Mouse (Mus musculus) heart, adult 11 months (tissue): ENCODE results near the gene Sfpq.
A peak's percentile ranks its signal among the peaks of the same experiment; 100 is the strongest.
"Not testable (repeated sequence)": the region's sequence is repeated elsewhere in the genome, so short reads cannot be mapped to it uniquely, and the experiment has no call there.

Experiments used
- DNase-seq: peaks from one replicate; pipeline ENCODE4 v3.0.0; 2022

The Sfpq gene

DNA sequence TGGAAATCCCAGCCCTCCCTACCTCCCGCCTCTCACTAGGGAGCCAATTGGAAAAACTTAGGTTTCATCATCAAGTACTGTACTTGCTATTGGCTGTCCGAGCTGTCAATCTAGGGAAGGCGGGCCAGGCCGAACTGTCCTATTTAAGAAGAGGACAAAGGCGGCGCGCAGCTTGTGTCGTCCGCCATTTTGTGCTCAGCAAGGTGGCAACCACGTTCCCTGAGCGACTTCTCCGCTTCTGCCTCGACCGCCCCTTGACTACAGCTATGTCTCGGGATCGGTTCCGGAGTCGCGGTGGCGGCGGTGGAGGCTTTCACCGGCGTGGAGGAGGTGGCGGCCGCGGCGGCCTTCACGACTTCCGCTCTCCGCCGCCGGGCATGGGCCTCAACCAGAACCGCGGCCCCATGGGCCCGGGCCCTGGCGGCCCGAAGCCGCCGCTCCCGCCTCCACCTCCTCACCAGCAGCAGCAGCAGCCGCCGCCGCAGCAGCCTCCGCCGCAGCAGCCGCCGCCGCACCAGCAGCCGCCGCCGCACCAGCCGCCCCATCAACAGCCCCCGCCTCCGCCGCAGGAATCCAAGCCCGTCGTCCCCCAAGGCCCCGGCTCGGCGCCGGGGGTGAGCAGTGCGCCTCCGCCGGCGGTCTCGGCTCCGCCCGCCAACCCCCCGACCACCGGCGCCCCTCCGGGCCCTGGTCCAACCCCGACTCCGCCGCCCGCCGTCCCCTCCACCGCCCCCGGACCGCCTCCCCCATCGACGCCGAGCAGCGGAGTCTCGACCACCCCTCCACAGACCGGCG, at the start of gene Sfpq:
TSS of gene Sfpq (plus strand) at position 174 of the 795 bp plus-strand sequence.
- DNase-seq: peak; percentile 100

GRCm38 (mm10) chr4:126977467-126977866, 43.7 kb upstream of the Sfpq start:
- DNase-seq: peak; percentile 51

DNA sequence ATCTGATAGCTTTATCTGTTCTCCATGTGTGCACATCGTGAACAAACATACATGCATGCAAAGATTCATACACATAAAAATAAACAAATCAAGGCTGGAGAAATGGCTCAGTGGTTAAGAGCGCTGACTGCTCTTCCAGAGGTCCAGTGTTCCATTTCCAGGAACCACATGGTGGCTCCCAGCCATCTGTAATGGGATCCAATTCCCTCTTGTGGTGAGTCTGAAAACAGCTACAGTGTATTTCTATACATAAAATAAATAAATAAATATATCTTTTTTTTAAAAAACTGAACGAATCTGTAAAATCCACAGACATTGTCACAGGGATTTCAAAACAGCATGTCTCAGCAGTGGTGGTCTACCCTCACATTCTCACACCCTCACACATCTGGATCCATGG, 42.4 kb upstream of the Sfpq start:
- peak; percentile 48 for DNase-seq

GRCm38 (mm10) chr4:126983321-126983720, 37.8 kb upstream of the Sfpq start:
- no peak for DNase-seq

- DNase-seq: peak; percentile 29
These were observed 37.2 kb upstream of the Sfpq start for GRCm38 (mm10) chr4:126983736-126984525.

- DNase-seq: peak; percentile 18
These were observed 34.4 kb upstream of the Sfpq start for GRCm38 (mm10) chr4:126986768-126987167.

GRCm38 (mm10) chr4:126988503-126988902, 32.6 kb upstream of the Sfpq start:
- peak; percentile 44 for DNase-seq

DNA sequence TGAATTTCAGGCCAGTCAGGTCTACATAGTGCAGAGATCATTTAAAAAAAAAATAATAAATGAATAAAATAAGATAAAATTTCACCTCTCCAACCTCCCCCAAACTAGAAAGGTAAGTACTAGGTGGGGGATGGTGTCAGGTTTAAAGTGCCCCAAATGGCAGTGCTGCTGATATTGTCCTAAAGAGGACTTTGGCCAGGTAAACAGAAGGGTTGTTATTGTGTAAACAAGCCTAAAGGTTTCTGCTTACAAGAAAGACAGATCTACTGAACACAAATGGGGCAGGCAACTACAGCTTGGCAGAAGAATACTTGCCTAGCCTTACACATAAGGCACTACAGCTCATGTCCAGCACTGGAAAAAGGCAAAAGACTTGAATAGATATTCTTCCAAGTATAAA, 30.6 kb upstream of the Sfpq start:
- DNase-seq: no peak

DNA sequence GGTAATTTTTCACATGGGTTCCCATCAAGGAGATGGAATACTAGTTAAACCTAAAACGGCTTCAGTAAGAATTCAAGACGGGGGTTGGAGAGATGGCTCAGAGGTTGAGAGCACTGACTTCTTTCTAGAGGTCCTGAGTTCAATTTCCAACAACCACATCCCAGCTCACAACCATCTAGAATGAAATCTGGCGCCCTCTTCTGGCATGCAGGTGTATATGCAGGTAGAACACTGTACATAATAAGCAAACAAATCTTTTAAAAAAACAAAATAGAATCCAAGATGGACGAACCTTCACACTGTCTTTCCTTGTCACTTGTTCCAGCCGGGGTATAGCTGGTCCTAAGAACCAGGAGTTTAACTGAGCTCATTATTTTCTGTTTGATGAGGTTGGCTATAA, 28.8 kb upstream of the Sfpq start:
- no peak for DNase-seq

DNA sequence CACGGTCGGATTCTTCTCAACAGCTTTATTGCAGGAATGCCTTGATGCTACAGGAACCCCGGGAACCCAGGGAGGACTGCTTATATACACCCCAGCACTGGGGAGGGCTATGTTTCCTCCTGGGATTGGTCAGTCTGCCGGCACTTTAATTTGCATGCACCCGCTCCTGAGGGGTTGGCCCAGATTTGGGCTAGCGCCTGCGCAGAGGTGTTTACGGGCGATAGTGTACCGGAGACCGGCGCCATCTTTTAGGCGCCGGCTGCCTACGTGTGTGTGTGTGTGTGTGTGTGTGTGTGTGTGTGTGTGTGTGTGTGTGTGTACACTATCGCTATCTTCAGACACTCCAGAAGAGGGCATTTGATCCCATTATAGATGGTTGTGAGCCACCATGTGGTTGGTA, 21.8 kb upstream of the Sfpq start:
- DNase-seq: not testable (repeated sequence)

GRCm38 (mm10) chr4:127000601-127001105, 20.5 kb upstream of the Sfpq start:
- no peak for DNase-seq

DNA sequence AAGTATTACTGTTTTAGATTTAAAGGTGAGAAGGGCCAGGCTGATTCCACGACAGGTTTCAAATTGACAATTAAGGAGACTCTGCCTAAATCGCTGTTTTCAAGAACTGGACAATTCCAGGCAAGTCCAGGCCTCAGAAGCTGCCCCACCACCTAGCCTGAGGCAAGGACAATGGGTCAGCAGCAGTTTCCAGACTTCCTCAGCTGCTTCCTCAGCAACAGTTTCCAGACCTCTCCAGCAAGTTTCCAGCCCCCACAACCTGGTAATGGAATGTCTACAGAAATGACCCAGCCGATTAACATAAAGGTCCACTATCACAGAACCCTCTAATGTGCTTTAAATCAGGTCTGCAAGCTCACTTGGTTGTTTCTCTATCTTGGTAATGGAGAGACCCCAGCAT, 16.7 kb upstream of the Sfpq start:
- peak; percentile 55 for DNase-seq

DNA sequence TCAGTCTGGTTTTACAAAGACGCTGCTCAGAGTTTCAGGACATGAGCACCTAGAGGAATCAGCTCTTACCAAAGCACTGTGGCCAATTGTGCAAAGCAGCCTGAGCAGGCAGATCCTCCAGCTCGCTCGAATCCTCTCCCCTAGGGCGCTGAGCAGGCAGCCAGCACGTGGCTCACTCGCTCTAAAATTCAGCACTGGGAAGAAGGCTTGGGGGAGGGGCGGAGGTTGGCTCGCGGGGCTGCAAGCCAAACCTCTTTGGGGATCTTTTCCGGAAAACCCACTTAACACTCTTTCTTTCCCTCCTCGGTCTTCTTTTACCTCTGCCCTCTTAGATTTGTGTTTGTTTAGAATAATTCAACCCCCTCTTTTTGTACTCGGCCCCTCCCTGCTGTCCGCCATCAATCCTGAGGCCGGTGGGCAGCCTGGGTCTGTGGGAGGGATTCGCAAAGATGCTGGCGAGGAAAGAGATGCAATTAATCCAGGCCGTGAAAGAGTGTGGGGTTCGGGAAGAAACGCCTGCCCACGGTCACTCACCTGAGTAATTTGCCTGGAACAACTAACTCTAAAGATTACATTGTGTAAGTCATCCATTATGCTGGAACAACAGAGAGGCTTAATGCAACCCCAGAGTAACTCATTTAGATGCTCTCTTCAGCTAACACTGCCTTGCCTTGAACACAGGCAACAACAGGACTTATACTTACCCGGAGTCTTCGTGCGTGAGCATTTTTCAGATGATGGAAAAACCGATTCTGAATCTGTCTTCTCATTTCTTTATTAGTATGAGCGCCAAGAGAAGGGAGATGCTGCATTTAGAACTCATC, 15.8 kb upstream of the Sfpq start:
- peak; percentile 88 for DNase-seq

DNA sequence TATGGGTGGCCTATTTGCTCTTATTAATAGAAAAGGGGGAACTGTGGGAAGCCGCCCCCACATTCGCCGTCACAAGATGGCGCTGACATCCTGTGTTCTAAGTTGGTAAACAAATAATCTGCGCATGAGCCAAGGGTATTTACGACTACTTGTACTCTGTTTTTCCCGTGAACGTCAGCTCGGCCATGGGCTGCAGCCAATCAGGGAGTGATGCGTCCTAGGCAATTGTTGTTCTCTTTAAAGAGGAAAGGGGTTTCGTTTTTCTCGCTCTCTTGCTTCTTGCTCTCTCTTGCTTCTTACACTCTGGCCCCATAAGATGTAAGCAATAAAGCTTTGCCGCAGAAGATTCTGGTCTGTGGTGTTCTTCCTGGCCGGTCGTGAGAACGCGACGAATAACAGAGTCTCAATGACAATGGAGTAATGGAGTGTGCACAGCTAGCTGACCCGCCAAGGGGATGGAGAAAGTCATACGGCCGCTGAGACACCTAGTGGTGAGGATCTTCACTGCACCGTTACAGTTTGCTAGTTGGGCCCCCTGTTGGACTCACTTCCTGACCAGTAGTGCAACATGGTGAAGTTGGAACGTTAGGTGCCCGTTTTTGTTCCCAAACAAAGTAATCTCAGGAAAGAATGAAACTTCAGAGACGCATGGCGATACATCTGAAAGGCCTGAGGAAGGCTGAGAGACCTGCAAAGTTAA, 5.7 kb upstream of the Sfpq start:
- peak; percentile 99 for DNase-seq

DNA sequence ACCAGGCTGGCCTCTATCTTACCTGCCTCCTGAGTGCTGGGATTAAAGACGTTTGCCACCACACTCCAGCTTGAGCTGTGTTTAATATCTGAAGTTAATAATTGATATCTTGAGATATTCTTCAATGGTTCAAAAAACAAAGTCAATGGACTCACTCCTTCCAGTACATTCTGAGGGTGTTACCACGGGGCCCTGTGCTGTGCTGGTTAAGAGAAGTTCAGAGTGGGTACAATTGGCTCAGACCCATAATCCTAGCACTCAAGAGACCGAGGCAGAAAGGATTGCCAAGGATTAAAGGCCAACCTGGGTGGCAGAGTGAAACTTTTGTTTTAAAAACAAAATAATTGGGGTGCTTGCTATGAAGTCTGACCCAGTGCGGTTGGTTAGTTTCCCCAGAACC, 4.8 kb upstream of the Sfpq start:
- DNase-seq: peak; percentile 82

GRCm38 (mm10) chr4:127020411-127021150, 543 bp upstream of the Sfpq start:
- DNase-seq: peak; percentile 70

DNA sequence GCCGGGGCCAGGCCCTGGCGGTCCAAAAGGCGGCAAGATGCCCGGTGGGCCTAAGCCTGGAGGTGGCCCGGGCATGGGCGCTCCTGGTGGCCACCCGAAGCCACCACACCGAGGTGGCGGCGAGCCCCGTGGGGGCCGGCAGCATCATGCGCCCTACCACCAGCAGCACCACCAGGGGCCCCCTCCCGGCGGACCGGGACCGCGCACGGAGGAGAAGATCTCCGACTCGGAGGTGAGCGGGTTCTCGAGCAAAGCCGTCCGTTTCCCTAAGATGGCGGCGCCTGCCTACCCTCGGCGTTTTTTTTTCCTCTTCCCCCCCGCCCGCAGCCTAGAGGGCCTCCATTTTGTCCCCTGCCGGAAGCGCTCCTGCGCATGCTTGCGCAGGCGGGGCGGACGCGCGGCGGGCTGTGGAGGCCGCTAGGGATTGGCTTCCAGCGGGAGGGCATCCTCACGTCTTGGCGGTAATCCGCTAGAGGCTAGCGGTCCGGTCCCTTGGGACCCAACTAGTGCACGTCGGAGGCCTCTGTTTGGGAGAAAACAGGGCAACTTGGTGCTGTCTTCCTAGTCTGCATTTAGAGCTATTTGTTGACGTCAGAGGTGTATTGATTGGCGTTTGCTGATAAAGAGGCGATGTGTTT, 984 bp downstream of the Sfpq start:
- DNase-seq: peak; percentile 99

GRCm38 (mm10) chr4:127023201-127023600, 2.1 kb downstream of the Sfpq start:
- peak; percentile 76 for DNase-seq

DNA sequence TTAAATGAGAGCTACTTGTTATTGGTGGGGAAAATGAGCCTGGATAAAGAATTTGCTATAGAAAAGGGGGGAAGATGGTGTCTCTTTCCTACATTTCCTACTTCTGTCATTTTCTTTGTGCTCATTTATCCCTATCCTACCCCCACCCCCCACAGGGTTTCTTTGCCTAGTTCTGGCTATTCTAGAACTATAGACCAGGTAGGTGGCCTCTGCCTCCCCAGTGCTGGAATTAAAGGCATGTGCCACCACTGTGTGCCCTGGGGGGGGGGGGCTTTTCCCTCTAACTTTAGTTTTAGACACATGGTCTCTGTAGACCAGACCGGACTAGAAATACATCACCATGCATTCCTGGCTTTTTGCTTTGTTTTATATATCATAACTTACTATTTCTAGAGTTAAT, 3.1 kb downstream of the Sfpq start:
- DNase-seq: peak; percentile 59

DNA sequence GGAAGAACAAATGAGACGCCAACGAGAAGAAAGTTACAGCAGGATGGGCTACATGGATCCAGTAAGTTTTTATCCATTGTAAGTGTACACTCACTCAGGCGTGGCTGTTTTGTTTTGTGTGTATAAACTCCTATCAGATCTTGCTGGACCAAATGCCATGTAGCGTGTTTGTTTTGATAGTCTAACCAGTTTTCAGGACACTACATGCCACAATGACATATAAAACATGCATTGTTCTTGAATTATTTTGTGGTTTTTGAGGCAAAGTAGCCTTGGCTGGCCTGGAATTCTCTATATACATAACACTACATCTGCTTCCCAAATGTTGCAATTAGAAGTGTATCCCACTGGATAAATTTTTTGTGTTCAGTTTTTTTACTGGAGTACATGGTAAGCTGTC, 5.7 kb downstream of the Sfpq start:
- peak; percentile 34 for DNase-seq
